Mouse (Mus musculus) limb, embryonic 12.5 days (tissue): Measurements from ENCODE around the gene Tbcd. TPM values are rescaled to one million over a fixed set of nuclear protein-coding genes. Genes with fewer than 3 reads are reported as not detected.

Experiments
- ATAC-seq: fragments of 200-750 bp; cut with Nextera tagmentation; 2 replicates; pipeline ENCODE4 v1.8.0; 2017; ENCODE audit warnings: low read depth, moderate TSS enrichment; ENCODE audit not compliant: insufficient number of reproducible peaks, insufficient read depth, low FRiP score, low TSS enrichment
- H3K27ac ChIP-seq: fragments of 300-500 bp; sonication (generic); 2 replicates; pipeline ENCODE4 v1.5.1; 2016; ENCODE audit warnings: mild to moderate bottlenecking, moderate library complexity
- H3K27me3 ChIP-seq: fragments of 300-500 bp; sonication (generic); 2 replicates; pipeline ENCODE4 v1.6.1; 2016; ENCODE audit warnings: mild to moderate bottlenecking, moderate library complexity
- H3K36me3 ChIP-seq: fragments of 300-500 bp; sonication (generic); 2 replicates; pipeline ENCODE4 v1.6.1; 2016; ENCODE audit warnings: mild to moderate bottlenecking, moderate library complexity
- H3K4me1 ChIP-seq: fragments of 300-500 bp; sonication (generic); replicated peaks from 2 replicates; pipeline ENCODE4 v1.6.1; 2016
- H3K4me2 ChIP-seq: fragments of 300-500 bp; sonication (generic); 2 replicates; pipeline ENCODE4 v1.6.1; 2016; ENCODE audit warnings: mild to moderate bottlenecking, moderate library complexity
- H3K4me3 ChIP-seq: fragments of 300-500 bp; sonication (generic); replicated peaks from 2 replicates; pipeline ENCODE4 v1.5.1; 2016; ENCODE audit warnings: mild to moderate bottlenecking
- H3K9ac ChIP-seq: fragments of 300-500 bp; sonication (generic); replicated peaks from 2 replicates; pipeline ENCODE4 v1.6.1; 2016; ENCODE audit warnings: mild to moderate bottlenecking, moderate library complexity
- H3K9me3 ChIP-seq: fragments of 300-500 bp; sonication (generic); 2 replicates; pipeline ENCODE4 v1.6.1; 2016; ENCODE audit warnings: mild to moderate bottlenecking, moderate library complexity
- WGBS: fragments of 180-500 bp; shearing (Covaris S2); methylation state at CpG from one replicate; pipeline ENCODE4 v1.1.7; 2016; 5-methylcytosine and 5-hydroxymethylcytosine counted together
- polyA plus RNA-seq: library from polyadenylated mRNA; unstranded; fragments of >200 nt; fragmentation: Nextera tagmentation; extraction: Ambion mirVana; gene quantifications from 2 replicates; pipeline ENCODE4 v1.2.1, GENCODE M21; 2016

Tbcd gene
- polyA plus RNA-seq, 1 experiment from 2014 or later, result 50.7 TPM

DNA sequence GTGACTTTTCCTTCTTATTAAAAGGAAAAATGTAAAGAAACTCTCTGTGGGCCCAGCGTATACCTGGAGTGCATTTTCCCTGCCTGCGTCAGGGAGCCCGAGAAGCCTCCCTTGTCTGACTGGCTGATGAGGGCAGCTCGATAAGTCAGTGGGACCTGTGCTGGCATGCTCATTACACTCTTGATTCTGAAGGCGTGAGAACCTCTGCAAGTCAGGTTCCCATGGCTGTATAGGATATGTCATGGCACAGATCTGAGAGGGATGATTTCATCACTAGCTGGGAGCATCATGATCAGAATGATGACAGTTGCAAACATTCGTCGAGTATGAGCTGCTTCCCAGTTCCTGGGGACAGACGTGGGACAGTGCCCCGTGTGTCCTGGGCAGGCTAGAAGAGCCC, 64.2 kb downstream of the Tbcd start:
- no peak overlapping the region for H3K9ac ChIP-seq
- H3K4me3 ChIP-seq, result no peak overlapping the region
- H3K27ac ChIP-seq, result no peak overlapping the region
- WGBS, result 80% methylated on average over 9 of the region's 9 CpGs
- no peaks in the 10 kb centered on the region for H3K9me3 ChIP-seq
- no peak overlapping the region for H3K4me2 ChIP-seq
- peaks cover 6% of the 10 kb centered on the region; the same call in 1 of the 2 replicates for H3K36me3 ChIP-seq
- ATAC-seq, result no peak
- H3K27me3 ChIP-seq, result 0 out of 2 replicates have a peak, but pooled peaks cover 3% of the 10 kb centered on the region
- peaks cover 10% of the 10 kb centered on the region; the same call in 1 of the 2 replicates for H3K4me1 ChIP-seq

- Histone ChIP-seq H3K9me3 (no peaks in the 10 kb centered on the region), H3K4me2 (no peak overlapping the region), H3K4me3 (no peak overlapping the region), H3K36me3 (peaks cover 4% of the 10 kb centered on the region; the same call in 1 of the 2 replicates), H3K4me1 (peaks cover 10% of the 10 kb centered on the region; the same call in 1 of the 2 replicates), H3K9ac (no peak overlapping the region), H3K27ac (no peak overlapping the region), H3K27me3 (0 out of 2 replicates have a peak, but pooled peaks cover 3% of the 10 kb centered on the region)
- ATAC-seq, result no peak
- WGBS, result 78% methylated on average over 3 of the region's 3 CpGs
Measured at GRCm38 (mm10) chr11:121516906-121517305, 65.2 kb downstream of the Tbcd start.

GRCm38 (mm10) chr11:121517687-121518465, 66.1 kb downstream of the Tbcd start:
- no peak for ATAC-seq
- WGBS, result 81% methylated on average over 17 of the region's 17 CpGs
- Histone ChIP-seq H3K4me1 (peaks cover 10% of the 10 kb centered on the region; the same call in 1 of the 2 replicates), H3K4me2 (no peak overlapping the region), H3K9ac (no peak overlapping the region), H3K27ac (no peak overlapping the region), H3K27me3 (0 out of 2 replicates have a peak, but pooled peaks cover 3% of the 10 kb centered on the region), H3K9me3 (no peaks in the 10 kb centered on the region), H3K4me3 (no peak overlapping the region), H3K36me3 (no peaks in the 10 kb centered on the region)

GRCm38 (mm10) chr11:121519131-121519530, 67.4 kb downstream of the Tbcd start, which contains the start of gene Zfp750:
TSS of gene Zfp750 (minus strand) at chr11:121519333.
- Histone ChIP-seq H3K27me3 (0 out of 2 replicates have a peak, but pooled peaks cover 3% of the 10 kb centered on the region), H3K27ac (no peak within 1 kb of the TSS), H3K4me2 (no peak within 1 kb of the TSS), H3K9me3 (no peaks in the 10 kb centered on the region), H3K4me3 (no peak within 1 kb of the TSS), H3K4me1 (peaks cover 10% of the 10 kb centered on the region; the same call in 1 of the 2 replicates), H3K36me3 (no peaks in the 10 kb centered on the region), H3K9ac (no peak within 1 kb of the TSS)
- ATAC-seq, result no peak
- 39% methylated on average over 10 of the region's 10 CpGs for WGBS

DNA sequence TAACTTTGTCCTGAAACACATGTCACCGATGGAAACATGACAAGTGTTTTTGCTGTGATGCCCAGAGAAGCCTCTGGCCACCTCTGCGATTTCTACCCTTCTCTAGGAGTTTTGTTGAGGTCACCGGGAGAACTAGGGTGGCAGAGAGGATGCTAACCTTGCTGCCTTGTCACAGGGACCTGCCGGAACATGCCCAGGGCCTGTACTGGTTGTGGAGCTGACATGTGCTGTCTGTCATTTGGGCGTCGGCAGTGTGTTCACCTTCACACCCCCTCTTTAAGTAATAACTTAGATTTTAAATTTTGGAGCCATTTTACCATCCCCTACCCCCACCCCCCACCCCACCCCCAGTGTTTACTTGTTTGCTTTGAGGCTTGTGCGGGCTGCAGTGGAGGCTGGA, 68.0 kb downstream of the Tbcd start:
- no peak overlapping the region for H3K9ac ChIP-seq
- no peaks in the 10 kb centered on the region for H3K36me3 ChIP-seq
- no peaks in the 10 kb centered on the region for H3K9me3 ChIP-seq
- H3K4me3 ChIP-seq, result no peak overlapping the region
- 0 out of 2 replicates have a peak, but pooled peaks cover 3% of the 10 kb centered on the region for H3K27me3 ChIP-seq
- WGBS, result 73% methylated on average over 7 of the region's 7 CpGs
- ATAC-seq, result no peak
- no peak overlapping the region for H3K4me2 ChIP-seq
- H3K27ac ChIP-seq, result no peak overlapping the region
- H3K4me1 ChIP-seq, result peaks cover 10% of the 10 kb centered on the region; the same call in 1 of the 2 replicates

DNA sequence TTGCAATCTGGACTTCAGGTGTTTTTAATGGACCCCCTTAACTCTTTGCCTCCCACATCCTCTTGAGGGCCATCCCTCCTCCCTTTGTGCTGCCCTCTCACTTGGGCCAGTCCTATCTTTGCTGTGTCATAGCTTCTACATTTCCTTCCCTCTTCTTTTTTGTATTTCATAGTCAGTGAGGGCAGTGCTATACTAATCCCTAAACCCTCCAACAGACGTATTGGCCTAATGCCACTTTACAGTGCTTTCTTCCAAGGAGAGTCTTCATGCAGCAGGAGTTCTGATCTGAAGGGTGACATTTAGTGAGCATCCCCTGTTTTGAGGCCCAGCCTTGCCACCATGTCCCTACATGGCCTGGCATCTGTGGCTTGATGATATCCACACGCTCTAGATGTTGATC, 69.0 kb downstream of the Tbcd start:
- H3K27me3 ChIP-seq, result 0 out of 2 replicates have a peak, but pooled peaks cover 3% of the 10 kb centered on the region
- peaks cover 10% of the 10 kb centered on the region; the same call in 1 of the 2 replicates for H3K4me1 ChIP-seq
- no peak overlapping the region for H3K4me2 ChIP-seq
- no peak overlapping the region for H3K27ac ChIP-seq
- 86% methylated on average over 2 of the region's 2 CpGs for WGBS
- no peaks in the 10 kb centered on the region for H3K9me3 ChIP-seq
- no peaks in the 10 kb centered on the region for H3K36me3 ChIP-seq
- ATAC-seq, result no peak
- no peak overlapping the region for H3K9ac ChIP-seq
- H3K4me3 ChIP-seq, result no peak overlapping the region

DNA sequence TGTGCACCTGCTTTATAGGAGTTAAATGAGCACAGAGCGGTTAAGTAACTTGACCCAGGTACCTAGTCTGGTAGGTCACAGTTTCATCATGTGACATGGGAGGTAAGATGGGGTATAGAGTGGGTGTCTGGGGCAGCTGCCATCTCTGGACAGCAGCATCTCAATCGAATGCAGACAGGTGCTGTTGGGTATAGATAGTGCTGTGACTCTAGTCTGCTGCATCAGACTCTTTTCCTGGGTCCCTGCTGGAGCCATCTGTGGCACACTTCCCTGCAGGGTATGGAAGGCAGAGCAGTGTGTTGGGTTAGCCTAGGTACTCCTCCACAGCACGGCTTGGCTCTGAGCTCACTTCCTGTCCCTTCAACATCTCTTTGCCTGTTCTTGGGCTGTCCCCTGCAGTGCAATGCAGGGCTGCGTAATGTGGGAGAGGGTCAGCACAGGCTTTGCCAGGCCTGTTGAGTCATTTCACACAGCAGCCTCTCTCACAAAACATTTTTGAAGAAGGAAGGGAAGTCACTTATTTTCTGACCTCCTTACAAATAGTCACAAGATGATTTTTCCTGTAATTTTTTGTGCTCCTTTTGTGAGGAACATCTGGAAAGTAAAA, 70.5 kb downstream of the Tbcd start:
- no peaks in the 10 kb centered on the region for H3K36me3 ChIP-seq
- no peaks in the 10 kb centered on the region for H3K9me3 ChIP-seq
- no peak overlapping the region for H3K9ac ChIP-seq
- H3K4me1 ChIP-seq, result peaks cover 10% of the 10 kb centered on the region; the same call in 1 of the 2 replicates
- WGBS, result 84% methylated on average over 4 of the region's 4 CpGs
- H3K4me3 ChIP-seq, result no peak overlapping the region
- 0 out of 2 replicates have a peak, but pooled peaks cover 3% of the 10 kb centered on the region for H3K27me3 ChIP-seq
- no peak for ATAC-seq
- H3K27ac ChIP-seq, result no peak overlapping the region
- no peak overlapping the region for H3K4me2 ChIP-seq

GRCm38 (mm10) chr11:121524191-121524590, 72.4 kb downstream of the Tbcd start:
- H3K4me1 ChIP-seq, result peaks cover 3% of the 10 kb centered on the region; the same call in 1 of the 2 replicates
- 0 out of 2 replicates have a peak, but pooled peaks cover 3% of the 10 kb centered on the region for H3K27me3 ChIP-seq
- H3K4me3 ChIP-seq, result no peak overlapping the region
- no peak overlapping the region for H3K27ac ChIP-seq
- H3K4me2 ChIP-seq, result no peak overlapping the region
- no peak for ATAC-seq
- H3K9me3 ChIP-seq, result no peaks in the 10 kb centered on the region
- H3K9ac ChIP-seq, result no peak overlapping the region
- no peaks in the 10 kb centered on the region for H3K36me3 ChIP-seq
- 83% methylated on average over 7 of the region's 7 CpGs for WGBS

GRCm38 (mm10) chr11:121529747-121530146, 78.0 kb downstream of the Tbcd start:
- Histone ChIP-seq H3K9ac (no peak overlapping the region), H3K4me2 (no peak overlapping the region), H3K9me3 (no peaks in the 10 kb centered on the region), H3K27ac (no peak overlapping the region), H3K4me3 (no peak overlapping the region), H3K4me1 (peaks cover 13% of the 10 kb centered on the region), H3K36me3 (no peaks in the 10 kb centered on the region), H3K27me3 (no peaks in the 10 kb centered on the region)
- 88% methylated on average over 3 of the region's 3 CpGs for WGBS
- no peak for ATAC-seq

DNA sequence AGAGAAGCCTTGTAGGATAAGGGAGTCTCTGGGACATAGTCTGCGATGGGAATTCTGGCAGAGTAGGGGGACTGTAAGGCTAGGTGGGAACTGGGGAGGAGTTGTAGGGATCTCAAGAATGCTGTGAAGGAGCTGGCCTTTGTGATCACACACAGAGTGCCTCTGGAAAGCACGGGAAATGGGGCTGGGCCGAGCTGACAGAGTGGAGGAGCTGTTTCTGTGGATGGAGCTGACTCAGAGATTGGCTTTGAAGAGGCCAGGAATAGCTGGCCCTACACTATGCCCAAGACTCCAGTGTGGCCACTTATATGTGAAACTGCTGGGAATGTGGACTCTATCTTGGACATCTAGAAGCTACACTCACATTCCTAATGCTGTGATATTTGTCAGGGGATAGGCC, 84.8 kb downstream of the Tbcd start:
- no peak overlapping the region for H3K9ac ChIP-seq
- no peak for ATAC-seq
- 40% methylated on average over 3 of the region's 3 CpGs for WGBS

DNA sequence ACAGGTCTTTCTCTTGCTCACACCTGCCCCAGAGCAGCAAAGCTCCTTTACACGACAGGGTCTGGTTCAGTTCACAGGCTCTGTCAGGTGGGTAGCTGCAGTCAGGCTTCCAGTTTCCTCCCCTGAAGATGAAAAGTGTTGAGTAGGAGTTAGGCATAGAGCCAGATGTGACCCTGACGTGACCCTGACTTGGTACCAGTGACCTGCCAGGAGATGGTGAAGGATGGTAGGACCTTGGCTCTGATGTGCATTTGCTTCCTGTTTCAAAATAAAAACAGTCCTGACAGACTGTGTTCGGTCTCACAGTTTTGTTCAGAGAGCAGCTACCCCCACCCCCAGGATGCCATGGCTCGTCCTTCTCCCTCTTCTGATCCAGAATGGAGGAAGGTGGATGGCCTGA, 90.7 kb downstream of the Tbcd start:
- no peak overlapping the region for H3K9ac ChIP-seq
- H3K4me3 ChIP-seq, result no peak overlapping the region
- WGBS, result 68% methylated on average over 4 of the region's 4 CpGs
- H3K36me3 ChIP-seq, result peaks cover 25% of the 10 kb centered on the region
- no peaks in the 10 kb centered on the region; the same call in 1 of the 2 replicates for H3K4me1 ChIP-seq
- no peak for ATAC-seq
- H3K9me3 ChIP-seq, result no peaks in the 10 kb centered on the region
- no peak overlapping the region for H3K27ac ChIP-seq
- no peak overlapping the region for H3K4me2 ChIP-seq
- H3K27me3 ChIP-seq, result no peaks in the 10 kb centered on the region

More for the DNA sequence above, 84.8 kb downstream of the Tbcd start:
- Histone ChIP-seq H3K27ac (no peak overlapping the region), H3K4me2 (no peak overlapping the region), H3K9me3 (no peaks in the 10 kb centered on the region), H3K27me3 (no peaks in the 10 kb centered on the region), H3K36me3 (peaks cover 10% of the 10 kb centered on the region; the same call in 1 of the 2 replicates), H3K4me1 (peaks cover 25% of the 10 kb centered on the region), H3K4me3 (no peak overlapping the region)
